Mouse (Mus musculus) olfactory bulb, adult 2 months (tissue): ENCODE data around the gene Btf3l4.

ENCODE experiments used
- CTCF ChIP-seq: fragments of 200-500 bp; IDR thresholded peaks from 2 replicates; pipeline ENCODE4 v1.5.1; 2012; ENCODE audit warnings: low read depth, mild to moderate bottlenecking, low read length, moderate library complexity; ENCODE audit not compliant: insufficient read depth
- POLR2A ChIP-seq: fragments of 200-500 bp; IDR thresholded peaks from 2 replicates; pipeline ENCODE4 v1.6.1; 2012; ENCODE audit warnings: mild to moderate bottlenecking, low read depth, low read length, moderate library complexity; ENCODE audit not compliant: insufficient read depth

DNA sequence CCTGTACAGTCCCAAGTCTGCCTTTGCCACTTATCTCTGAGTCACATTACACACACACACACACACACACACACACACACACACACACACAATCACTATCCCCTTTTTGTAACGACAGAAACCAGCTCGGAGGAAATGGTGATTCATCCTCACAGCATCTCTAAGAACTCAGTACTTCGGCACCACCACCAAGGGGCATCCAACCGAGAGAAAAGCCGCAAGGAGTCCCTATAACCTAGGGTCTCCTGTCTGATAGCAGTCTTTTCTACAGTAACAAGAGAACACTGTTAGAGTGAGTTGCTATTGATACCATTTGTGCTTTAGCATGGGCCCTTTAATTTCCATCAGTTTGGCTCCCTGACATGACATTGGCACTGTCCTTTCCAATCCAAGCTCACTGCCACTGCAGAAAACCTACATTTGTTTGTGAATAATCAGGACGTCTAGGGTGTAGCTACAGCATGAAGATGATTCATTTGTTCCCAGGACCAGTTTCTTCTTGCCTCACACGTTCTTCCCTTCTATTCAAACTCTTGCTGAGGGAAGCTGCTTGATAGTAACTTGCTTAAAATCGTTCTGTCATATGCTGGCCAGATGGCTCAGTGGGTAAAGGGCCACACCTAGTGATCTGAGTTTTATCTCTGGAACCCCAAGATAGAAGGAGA lies 50.9 kb downstream of the Btf3l4 start:
- TF ChIP-seq CTCF (no peak), POLR2A (no peak)
